Mouse (Mus musculus) fibroblast of lung, adult 2 months (primary cell): Measurements from ENCODE around the gene Hdac10.

Experiments
- DNase-seq: peaks from one replicate; pipeline ENCODE4 v3.0.0-alpha.2; 2011; ENCODE audit warnings: low read depth

The Hdac10 gene

GRCm38 (mm10) chr15:89074613-89075477 lies 53.7 kb downstream of the Hdac10 start, which contains the start of gene Trabd:
TSS of gene Trabd (plus strand) at chr15:89075124.
- DNase-seq = no peak

DNA sequence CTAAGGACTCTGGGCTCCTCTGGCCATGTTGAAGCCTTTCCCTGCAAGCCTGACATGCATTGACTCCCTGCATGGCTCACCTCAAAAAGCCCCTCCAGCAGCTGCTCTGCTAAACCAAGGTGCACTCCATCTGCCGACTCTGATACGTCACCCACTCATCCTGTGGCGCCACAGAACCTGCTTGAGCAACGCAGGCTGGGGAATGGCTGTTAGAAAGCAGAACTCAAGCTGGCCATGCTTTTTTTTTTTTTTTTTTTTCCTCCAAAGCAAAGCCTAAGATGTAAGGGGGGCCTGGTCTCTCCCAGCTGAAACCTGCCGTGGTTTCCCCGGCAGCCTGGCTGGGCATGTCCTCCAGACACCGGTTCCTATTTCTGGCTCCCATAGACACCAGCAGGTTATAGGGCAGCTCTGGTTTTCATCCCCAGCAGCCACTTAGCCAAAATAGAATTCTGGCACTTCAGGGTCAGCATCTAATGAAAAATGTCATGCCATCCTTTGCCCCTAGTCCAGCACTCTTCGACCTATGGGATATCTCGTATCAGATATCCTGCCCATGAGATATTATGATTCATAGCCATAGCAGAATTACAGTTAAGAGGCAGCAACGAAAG lies 54.4 kb downstream of the Hdac10 start:
- DNase-seq = no peak
